Mouse (Mus musculus) gastrocnemius, postnatal 25 days (tissue): Measurements from ENCODE around the gene Angel1. TPM values are rescaled to one million over a fixed set of nuclear protein-coding genes. Genes with fewer than 3 reads are reported as not detected.

Experiments
- DNase-seq: peaks from one replicate; pipeline ENCODE4 v3.0.0; 2022
- long read RNA-seq, 2 experiments: library from polyadenylated mRNA; stranded (forward); transcript quantifications; one replicate each; pipeline ENCODE4 v2.0.0; 2021
- total RNA-seq, 2 experiments: library from RNA; stranded (reverse); gene quantifications; 1 replicate in 1 of 2; 2 replicates in 1 of 2; pipeline ENCODE4 v1.2.3; 2021

The Angel1 gene
- 1 to 10 TPM; 3.3 to 3.8 TPM for total RNA-seq
- long read RNA-seq, experiment 1, partial matches to known transcripts, result 0 of 5 reads
- long read RNA-seq, experiment 1, other reads (novel, unspliced or antisense), result 2 of 5 reads
- long read RNA-seq, experiment 2, transcript Angel1-201 (10 exons, 3,850 nt), result major isoform, 7 of 8 reads
- long read RNA-seq, experiment 2, partial matches to known transcripts, result 0 of 8 reads
- long read RNA-seq, experiment 2, other reads (novel, unspliced or antisense), result 1 of 8 reads

DNA sequence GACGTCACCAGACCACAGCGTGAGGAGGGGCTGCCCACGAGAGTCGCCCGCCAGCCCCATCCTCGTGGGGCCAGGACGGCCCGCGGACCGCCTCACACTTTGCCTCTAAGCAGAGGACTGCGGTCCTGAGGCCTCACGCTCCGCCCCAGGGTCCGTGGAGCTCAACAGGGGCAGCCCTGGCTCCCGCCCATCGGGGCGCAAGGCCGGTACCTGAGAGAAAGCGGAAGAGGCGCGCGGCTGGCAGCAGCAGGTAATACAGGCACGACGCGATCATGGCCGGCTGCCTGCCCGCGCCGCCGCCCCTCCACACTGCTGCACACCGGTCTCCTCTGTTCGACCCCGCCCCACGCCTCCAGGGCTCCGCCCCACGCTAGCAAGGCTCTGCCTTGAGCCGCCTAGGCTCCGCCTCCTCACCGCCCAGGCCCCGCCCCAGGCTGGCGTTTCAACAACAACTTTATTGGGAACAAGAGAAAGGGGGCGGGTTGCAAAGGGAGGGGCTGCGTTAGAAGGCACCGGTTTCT, at the start of gene Angel1:
Gene Angel1 (minus strand): TSS at position 341 of the 521 bp plus-strand sequence.
- DNase-seq, result peak; percentile 95

DNA sequence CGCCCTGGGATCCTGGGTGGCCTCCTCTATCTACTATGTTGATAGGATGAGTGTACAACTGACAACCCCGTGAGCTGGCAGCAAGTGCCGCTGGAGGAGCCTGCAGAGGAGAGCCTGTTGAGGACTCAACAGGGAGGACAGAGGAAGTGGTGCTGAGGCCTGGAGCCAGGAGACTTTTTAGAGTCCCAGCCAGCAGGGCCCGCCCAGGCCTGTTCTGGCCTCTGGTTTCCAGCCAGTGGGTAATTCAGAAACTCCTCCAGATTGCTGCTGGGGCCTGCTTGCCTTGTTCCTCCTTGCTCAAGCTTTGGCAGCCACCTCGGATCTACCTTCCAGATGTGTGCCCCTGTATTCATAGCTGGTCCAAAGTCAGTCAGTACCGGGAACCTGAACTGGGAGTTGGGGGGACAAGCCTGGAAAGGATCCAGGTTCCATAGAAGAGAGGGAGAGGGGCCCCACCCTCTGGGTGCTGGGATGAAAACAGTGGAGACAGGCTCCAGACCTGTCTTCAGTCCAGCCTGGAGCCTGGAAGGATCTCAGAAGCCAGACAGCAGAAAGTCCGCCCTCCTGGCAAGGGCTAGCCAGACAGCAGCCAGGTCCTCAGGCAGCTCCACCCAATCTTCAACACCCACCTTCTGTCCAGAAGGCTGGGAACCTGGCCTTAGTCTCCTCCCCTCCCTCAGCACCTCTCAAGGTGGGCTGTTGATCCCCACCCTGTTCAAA, 49.5 kb upstream of the Angel1 start:
- DNase-seq, result peak; percentile 89

DNA sequence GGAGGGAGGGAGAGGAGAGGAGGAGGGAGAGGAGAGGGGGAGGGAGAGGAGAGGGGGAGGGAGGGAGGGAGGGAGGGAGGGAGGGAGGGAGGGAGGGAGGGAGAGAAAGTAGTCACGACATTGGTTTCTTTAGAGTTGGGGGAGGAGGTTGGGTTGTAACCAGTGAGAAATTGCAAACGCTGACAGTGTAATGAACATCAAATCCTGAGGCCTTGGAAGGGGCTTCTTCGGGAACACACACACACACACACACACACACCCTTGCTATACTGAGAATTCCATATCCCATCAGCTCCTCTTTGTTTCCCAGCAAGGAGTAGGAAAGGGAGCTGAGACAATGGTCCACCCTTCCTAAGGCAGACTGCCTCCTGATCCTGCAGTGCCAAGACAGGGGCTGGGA, 46.3 kb upstream of the Angel1 start:
- no peak for DNase-seq

DNA sequence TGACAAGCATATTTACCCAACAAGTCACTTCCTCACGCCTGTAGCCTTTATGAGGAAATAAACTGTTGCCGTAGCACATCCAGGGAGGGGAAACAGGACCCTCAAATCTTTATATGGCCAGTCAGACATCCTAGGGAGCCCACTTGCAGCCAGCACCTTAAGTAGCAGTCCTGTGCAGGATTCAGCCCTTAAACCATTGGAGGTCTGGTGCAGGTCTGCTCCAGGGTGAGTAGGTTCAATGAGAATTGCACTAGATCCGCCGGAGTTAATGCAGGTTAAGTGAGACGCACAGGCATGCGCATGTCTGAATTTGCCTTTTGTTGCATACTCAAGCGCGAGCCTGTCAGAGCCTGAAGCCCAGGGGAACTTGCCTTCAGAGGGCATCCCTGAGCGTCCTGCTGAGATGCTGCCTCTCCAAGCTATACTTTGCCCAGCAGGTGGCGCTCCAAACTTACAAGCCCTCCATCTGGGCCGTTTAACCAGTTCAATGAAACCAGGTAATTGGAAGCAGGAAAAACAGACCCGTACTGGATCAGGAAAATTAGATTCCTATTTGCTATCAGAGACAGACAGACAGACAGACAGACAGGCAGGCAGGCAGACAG, 45.7 kb upstream of the Angel1 start:
- DNase-seq, result peak; percentile 81

DNA sequence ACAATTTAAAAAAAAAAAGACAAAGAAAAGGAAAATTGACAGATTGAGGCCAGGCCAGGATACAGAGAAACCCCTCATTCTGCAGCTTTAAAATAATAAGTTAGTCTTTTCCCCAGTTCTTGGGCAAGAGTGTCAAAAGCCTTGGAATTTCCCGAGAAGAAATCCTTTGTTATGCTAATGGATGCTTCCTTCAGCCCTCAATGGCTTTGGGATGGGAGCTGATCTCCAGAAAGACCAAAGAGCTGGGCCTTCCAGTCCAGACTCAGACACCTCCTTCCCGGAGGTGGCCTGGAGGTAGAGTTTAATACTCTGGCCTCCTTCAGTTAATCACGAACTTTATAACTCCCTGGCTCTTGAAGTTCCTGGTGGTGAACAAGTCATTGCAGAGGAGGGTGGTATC, 44.7 kb upstream of the Angel1 start:
- DNase-seq, result no peak

DNA sequence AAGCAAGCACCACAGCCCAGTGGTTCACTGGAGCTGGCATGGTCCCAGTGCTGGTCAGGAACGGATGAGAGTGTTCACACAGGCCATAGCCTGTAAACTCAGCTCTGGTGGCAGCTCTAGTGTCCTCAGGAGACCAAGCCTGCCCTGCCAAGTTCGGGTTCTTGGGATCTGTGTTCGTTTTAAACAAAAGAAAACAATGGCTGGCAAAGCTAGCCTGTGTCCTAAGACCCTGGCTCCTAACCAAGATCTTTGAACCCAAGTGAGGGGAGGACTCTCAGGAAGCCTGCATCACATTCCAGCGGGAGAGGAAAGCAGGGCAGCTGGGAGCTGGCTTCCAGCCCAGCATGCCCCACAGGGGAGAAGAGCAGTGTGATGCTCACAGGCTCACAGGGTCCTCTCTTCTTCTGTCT, 44.0 kb upstream of the Angel1 start:
- peak; percentile 83 for DNase-seq

DNA sequence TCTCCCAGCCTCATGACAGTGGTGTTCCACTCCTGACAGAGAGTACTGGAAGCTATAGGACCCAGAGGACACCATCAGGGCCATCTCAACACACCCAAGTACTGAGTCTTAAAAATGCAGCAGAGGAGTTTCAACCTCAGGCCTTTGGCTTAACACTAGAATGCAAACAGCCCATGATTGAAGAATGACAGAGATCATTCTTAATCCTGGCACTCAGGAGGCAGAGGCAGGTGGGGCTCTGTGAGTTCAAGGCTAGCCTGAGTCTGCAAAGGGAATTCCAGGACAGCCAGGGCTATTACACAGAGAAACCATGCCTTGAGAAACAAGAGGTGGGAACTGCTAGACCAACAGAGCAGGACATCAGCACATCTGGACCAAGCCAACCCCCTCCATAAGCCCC, 43.6 kb upstream of the Angel1 start:
- no peak for DNase-seq

DNA sequence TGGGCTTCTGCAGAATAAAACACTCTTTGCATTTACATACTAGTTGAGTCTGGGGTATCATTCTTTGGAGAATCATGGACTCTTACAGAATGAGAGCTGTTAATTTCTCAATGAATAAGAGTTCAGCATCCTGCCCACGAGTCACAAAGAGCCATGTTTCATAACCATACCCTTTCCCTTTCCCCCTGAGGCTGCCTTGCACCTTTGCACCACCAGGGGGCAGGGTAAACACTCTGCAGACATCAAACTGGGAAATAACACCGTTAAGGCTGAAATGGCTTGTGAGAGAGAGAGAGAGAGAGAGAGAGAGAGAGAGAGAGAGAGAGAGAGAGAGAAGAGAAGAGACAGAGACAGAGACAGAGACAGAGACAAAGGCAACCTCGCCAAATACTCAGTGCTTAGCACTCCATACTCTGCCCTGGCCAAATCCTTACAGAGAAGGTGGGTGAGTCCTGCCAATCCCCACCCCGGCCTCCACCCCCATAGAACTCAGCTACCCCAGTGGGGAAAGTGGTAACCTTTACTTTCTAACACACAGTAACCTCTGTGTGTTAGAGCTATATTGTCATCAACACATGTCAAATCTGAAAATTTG, 42.8 kb upstream of the Angel1 start:
- peak; percentile 70 for DNase-seq

DNA sequence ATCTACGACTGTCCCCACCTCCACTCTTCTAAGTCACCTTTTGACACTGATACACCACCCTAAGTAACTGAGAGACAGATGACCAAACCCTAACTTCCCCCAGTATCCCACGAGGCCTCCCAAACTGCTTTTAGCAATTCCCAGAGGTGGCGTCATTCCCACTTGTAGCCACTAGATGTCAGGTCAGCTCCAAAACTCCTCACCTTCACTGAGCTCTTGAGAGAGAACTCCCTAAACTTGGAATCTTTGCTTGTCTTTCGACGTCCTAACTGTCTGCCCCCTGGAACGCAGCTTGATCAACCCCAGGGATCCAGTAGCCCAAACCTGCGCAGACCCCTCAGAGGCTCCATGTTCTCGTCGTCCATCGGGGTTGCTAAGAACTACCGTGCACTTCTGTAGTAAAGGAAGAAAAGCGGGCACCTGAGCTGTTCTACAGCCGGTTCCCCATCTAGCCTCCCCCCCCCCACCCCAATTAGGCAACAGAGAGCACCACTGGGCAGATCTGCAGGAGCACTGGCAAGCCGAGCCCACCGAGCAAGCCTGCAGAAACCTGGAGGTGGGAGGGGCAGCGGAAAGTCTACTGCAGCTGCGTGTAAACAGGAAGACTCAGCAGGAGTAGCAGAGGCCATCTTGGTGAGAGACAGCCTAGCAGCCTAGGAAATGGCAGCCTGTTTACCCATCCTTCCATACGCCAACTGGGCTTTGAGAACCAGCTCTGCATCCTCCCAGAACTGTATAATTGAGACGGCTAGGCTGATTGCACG, 41.8 kb upstream of the Angel1 start:
- no peak for DNase-seq

DNA sequence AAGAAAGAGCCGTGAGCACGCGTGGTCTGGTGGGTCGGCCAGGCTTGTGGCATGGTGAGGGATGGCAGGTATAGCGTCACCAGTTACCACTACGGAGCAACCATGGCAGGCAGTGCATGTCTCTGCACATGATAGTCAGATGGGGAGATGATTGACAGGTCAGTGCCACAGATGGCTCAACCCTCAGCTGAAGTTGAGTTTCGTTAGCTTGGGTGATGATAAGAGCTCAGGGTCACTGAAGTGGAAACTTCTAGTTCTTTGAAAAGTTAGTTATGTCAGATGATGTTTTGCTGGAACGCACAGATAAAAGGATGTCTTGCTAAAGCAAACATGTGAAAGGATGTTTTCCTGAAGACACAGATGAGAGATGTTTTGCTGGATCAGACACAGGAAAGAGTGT, 40.2 kb upstream of the Angel1 start:
- DNase-seq, result no peak

DNA sequence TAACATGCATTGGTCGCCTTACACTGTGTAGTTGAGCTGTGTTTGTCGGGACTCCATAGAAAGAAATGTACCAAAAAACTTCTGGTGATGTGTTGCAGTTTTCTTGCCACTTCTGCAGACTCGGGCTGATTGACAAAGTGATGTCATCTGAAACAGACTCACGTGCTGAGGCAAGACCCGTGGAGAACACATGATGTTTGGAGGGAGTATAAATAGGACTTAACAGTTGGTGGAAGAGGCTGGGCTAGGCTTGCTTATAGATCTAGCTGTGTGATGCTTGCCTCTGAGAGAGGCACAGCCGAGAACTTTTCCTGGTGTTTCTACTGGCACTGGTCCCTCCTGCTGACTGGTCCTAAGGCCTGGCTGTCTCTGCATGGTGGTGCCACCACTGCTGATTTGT, 37.8 kb upstream of the Angel1 start:
- no peak for DNase-seq

DNA sequence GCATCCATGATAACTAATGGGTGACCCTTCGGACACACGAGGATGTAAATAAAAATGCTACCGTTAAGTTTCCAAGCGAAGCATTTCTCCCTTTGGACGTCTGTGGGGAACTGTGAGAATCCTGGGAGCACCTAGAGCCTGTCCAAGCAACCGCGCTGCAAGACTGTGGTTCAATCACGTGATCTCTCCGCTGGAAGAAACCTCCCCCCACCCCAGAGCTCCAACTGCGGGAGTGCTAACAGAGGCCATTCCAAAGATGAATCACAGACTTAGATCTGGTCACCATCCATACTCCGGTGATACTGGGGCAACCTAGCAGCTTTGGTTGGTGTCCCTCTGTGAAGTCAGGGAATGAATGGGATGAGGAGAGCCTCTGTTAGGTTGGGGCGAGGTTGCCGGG, 34.8 kb upstream of the Angel1 start:
- DNase-seq, result no peak

DNA sequence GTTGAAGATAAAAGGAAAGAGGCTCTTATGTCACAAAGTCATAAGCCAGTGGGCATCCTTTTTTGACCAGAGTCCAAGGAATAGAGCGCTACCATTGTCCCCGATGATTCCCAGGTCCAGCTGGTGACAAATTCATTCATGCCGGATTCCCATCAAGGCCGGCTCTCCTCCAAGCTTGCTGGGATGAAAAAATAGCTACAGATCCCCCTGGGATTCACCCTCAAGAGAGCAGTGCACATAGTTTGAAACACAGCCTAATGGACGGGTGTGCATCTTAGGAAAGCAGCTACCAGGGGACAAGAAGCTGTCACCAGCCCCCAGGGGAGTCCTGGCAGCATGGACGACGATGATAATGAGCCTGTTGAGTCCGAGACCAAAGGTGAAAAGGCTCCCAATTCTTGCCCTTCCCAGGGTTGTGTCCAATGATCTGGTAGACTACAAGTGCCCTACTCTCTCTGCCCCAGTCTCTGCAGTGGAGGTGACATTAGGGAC, 8.1 kb upstream of the Angel1 start, which contains the start of gene Lrrc74a:
Gene Lrrc74a (plus strand): TSS at position 51 of the 492 bp plus-strand sequence.
- DNase-seq, result peak; percentile 20

DNA sequence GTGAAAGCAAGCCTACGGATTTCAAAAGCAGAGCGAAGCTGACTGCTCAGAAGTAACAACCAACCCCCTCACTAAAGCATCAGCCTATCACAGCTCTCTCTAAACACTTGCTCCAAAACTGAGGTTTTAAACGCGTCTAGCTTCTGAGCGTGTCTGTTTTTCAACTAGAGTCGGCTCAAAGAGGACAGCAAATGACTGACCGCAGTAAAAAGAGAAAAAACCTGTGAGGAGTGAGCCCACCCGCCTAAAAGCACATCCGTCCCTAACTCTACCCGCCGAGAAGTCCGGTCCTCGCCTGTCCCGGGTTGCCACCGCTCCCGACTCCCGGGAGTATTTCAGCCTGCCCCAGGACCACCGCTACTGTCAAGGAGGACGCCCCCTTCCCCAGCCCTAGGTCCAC, 554 bp downstream of the Angel1 start:
- peak; percentile 22 for DNase-seq

DNA sequence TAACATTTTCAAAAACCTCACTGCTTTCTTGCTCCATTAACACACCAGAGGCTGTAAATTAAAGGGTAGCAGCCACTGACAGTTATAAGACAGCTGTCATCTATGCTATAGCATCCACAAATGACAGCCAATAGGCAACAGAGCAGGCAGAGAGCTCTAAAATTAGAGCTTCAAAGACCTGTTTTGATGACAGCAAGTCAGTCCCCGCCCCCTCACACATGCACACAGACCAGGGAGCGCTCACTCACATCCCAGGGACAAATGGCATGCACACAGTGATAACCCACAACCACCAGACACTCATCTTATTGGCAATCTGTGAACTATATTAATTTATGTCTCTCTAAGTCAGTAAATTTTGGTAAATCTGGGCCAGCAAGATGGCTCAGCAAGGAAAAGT, 2.0 kb downstream of the Angel1 start:
- no peak for DNase-seq

DNA sequence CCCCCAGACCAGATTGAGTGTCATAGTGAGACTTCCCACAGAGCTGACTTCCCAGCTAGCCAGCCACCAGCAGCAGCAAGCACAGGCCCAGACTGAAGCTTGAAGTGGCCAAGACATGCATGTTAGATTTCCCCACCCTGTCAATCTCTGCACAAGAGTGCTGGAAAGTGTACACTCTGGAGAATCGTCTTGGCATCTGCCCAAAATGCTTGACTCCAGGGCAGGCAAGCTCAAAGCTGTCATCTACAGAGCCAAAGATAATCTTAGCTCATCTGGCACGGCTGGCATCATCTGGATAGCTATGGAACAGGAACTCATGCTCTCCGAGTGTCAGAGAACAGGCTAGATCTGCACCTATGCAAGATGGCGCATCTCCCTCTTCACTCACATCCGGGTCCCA, 4.8 kb downstream of the Angel1 start:
- no peak for DNase-seq

DNA sequence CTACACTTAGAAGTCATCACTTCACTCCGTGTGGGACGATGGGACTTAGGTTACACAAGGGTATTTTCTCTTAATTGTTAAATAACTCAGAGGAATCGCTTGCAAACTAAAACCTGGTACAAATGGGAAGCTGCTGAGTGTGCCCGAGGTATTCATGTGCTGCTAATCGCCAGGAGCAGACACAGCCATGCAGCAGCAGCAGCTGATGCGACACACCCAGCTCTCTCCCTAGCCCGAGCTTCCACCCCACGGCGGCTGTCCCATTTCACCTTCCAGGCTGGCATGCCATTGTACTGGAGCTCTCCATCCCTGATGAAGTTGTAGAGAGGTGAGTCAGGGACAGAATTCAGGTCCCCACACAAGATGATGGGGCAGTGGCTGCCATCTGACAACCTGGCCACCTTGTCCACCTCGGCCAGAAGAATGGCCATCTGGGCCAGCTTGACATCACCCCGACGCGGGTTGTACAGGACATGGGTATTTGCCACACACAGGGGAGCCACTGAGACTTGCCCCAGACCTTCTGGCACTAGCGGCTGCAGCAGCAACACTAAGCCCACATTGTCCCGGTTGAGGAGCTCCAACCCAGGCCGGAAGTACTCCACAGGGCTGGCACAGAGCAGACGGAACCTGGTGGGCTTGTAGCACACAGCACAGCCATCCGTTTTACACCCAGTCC, 6.2 kb downstream of the Angel1 start:
- DNase-seq, result no peak

DNA sequence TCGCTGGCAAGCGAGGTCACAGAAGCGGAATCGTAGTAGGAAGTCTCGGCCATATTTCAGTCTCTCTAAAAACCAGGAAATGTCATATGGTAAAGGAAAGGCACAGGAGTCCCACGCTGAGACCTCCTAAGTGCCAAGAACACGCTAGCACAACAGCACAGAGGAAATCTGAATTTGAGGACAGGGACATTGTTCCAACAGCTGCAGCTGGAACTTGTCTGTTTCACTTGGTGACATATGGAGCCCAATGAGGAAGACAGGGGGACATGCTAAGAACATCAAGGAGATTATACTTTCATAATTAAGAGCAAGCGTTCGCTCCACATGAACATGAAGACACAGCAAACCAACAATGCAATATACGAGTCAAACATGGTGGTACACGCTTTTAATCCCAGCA, 9.3 kb downstream of the Angel1 start:
- no peak for DNase-seq

DNA sequence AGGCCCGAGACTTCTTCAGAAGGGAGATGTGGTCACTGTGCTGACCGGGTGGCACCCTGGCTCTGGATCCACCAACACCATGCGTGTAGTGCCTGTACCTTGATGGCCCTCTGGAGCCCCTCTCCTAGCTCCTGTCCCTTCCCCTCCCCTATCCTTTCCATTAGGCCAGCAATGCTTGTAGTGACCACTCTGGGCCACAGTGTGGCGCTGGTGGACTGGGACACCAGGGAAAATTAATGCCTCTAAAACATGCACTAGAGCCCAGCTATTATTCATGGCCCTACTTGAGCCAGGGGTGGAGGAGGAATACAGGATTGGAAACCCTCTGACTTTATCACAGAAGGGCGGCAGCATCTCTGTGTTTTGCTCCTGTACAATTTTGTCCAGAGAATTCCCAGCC, 10.9 kb downstream of the Angel1 start:
- DNase-seq, result peak; percentile 39

DNA sequence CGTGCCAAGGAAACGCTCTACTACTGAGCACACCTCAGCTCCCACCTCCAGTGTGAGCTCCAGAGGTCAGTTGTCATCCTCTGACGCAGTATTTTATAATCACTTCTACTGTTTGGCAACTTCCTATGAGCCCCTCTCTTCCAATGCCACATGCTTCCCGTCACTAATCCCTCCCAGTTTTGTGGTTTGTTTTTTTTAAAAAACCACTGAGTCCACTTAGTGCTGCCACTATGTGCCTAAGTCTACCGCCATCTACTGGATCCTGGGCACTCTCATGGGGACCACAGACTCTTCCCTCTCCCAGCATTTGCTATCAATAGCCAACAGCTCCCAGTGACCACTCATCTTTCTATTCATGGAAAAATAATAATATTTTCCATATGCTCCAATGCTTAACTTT, 12.2 kb downstream of the Angel1 start:
- DNase-seq, result no peak

DNA sequence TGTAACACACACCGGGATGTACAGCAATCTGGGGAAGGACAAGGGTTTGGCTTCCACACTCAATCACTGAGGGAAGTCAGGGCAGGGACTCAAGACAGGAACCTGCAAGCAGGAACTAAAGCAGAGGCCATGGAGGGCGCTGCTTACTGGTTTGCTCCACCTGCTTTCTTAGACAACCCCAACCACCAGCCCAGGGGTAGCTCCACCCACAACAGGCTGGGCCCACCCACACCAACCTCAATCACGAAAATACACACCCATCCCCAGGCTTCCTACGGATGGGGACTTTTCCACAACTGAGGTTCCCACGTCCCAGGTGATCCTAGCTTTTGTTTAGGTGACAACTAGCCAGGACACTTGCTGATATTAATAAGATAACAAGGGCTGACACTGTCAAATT, 20.4 kb downstream of the Angel1 start:
- no peak for DNase-seq
